ENCODE assay signal across 8 mouse cellular contexts in the genomic region with DNA sequence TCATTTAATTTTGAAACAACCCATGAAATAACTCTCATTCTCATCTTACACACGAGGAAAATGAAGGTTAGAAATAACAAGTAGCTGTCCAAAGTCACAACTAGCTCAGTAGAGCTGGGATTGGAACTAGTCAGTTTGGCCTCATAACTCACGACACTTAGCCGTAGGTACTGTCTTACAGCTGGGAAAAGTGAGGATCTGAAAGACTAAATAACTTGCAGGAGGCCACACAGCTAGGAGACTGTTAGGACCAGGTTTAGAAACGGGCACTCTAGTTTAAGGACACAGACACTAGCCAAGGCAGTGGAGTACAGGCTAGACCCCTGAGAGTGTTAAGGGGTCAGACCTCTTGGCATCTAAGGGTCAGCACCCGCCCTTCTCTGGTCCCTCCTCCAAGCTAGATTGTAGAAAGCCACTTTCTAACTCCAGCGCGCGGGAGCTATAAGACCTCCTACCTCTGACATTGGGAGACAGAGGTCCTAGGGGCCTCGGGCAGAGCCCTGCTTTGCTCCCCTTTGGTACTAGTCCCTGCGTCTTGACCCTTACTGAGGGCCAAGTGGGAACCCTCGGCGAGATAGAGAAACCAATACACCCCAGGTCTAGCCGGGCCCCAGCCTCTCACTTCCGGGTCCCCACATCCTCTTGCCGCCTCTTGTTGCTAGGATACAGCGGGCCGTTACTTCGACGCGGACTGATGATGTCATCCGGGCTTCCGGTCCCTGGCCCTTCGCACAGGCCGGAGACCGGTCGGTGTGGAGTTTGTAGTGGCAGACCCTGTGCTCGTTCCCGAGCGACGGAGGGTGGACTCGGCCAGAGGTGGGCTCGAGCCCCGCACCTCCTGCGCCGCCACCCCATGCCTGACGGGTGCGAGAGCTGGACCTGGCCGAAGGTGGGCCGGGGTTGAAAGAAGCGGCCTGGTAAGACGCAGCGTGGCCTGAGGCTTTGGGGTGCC. TPM values are rescaled to one million over a fixed set of nuclear protein-coding genes. Genes with fewer than 3 reads are reported as not detected.
A peak's percentile ranks its signal among the peaks of the same experiment; 100 is the strongest.
DNase-seq lines count a peak whose midpoint lies in the region; ATAC-seq lines count a peak whose summit lies in the region.

A gene (minus strand): TSS at position 678 of the 952 bp plus-strand sequence.
A gene (plus strand): TSS at position 703 of the 952 bp plus-strand sequence.

- H3K27me3 ChIP-seq in megakaryocyte, embryonic 14.5 days (replicated peaks) = no peaks in the 10 kb centered on the region

- peak; percentile 67 for ATAC-seq in common myeloid progenitor, adult 5-6 weeks (replicated peaks; ENCODE audit: low read depth, poor library complexity, severe bottlenecking)

- H3K36me3 ChIP-seq in megakaryocyte, embryonic 14.5 days (replicated peaks; ENCODE audit: low read length) = peaks cover 66% of the 10 kb centered on the region

- no peaks in the 10 kb centered on the region for H3K9me3 ChIP-seq in megakaryocyte, embryonic 14.5 days

- peak within 1 kb of the TSS; percentile 96 for H3K4me3 ChIP-seq in megakaryocyte, embryonic 14.5 days (replicated peaks)

- peaks cover 94% of the 10 kb centered on the region for H3K4me1 ChIP-seq in megakaryocyte, embryonic 14.5 days

- DNase-seq in ZHBTc4 (ENCODE audit: low read depth, low spot score) = peak; percentile 95
- DNase-seq in gastrocnemius, adult 8-10 months (ENCODE audit: low spot score in 2 of 2) = peak; percentile 89 to 91
- DNase-seq in hindlimb bud, embryonic 11.5 days (ENCODE audit: extremely low spot score, low read depth, low spot score) = peak; percentile 89
- peak; percentile 94 to 95 for DNase-seq in left cerebral cortex, adult 8-10 months (ENCODE audit: low spot score in 2 of 2)
- DNase-seq in right cerebral cortex, postnatal 10 days (ENCODE audit: low spot score in 2 of 2) = peak; percentile 98
- peak; percentile 95 for DNase-seq in urinary bladder, postnatal 25 days (ENCODE audit: low spot score)

RNA-seq across cellular contexts. Expression of the first gene that starts in this region (rescaled TPM):
- total RNA-seq in common myeloid progenitor, adult 5-6 weeks (2017) = 7.5 and 13.1 TPM in 2 replicates
- total RNA-seq in gastrocnemius, adult 8-10 months (2022) = 1 to 10 TPM in 2 of 4 experiments, under 1 TPM in 2; 0.73 to 2.3 (median 1.3) TPM
- 10 to 100 TPM; 14.0 to 18.3 (median 14.9) TPM for total RNA-seq in left cerebral cortex, adult 8-10 months (2022)
- 0.47 and 1.1 TPM in 2 replicates for polyA plus RNA-seq in megakaryocyte, embryonic 14.5 days (2012; ENCODE audit: insufficient read depth, low replicate concordance)

RNA-seq across cellular contexts. Expression of the second gene that starts in this region (rescaled TPM):
- total RNA-seq in common myeloid progenitor, adult 5-6 weeks (2017) = 60.9 and 92.2 TPM in 2 replicates
- total RNA-seq in gastrocnemius, adult 8-10 months (2022) = 10 to 100 TPM; 15.2 to 20.5 (median 19.6) TPM
- total RNA-seq in left cerebral cortex, adult 8-10 months (2022) = 10 to 100 TPM; 73.9 to 82.8 (median 80.2) TPM
- polyA plus RNA-seq in megakaryocyte, embryonic 14.5 days (2012; ENCODE audit: insufficient read depth, low replicate concordance) = 195 and 221 TPM in 2 replicates

Comparison
In these comparisons a context has a peak if more than half of its experiments do, and no peak if none do; other contexts are left out.
1. Peak in every context shown above with its lines: DNase-seq, ATAC-seq and H3K4me3 ChIP-seq.